Mouse (Mus musculus): ENCODE data around the gene Nfatc2. TPM values are rescaled to one million over a fixed set of nuclear protein-coding genes. Genes with fewer than 3 reads are reported as not detected.

Nfatc2 gene
- polyA plus RNA-seq, 1 experiment from 2014 or later, result 0.54 TPM

GRCm38 (mm10) chr2:168429598-168429997 is 171.9 kb downstream of the Nfatc2 start:
- H3K27ac ChIP-seq (replicated peaks), result no peak overlapping the region
- no peaks in the 10 kb centered on the region for H3K9me3 ChIP-seq (replicated peaks)
- H3K4me3 ChIP-seq, result no peak overlapping the region
- H3K27me3 ChIP-seq (ENCODE audit: low read depth, poor library complexity, severe bottlenecking), result 0 out of 2 replicates have a peak, but pooled peaks cover 5% of the 10 kb centered on the region
- peaks cover 6% of the 10 kb centered on the region; the same call in 1 of the 2 replicates for H3K4me1 ChIP-seq
- H3K36me3 ChIP-seq, result no peaks in the 10 kb centered on the region
- DNase-seq (ENCODE audit: low spot score), result no peak
- 94% methylated on average over 10 of the region's 10 CpGs for WGBS

DNA sequence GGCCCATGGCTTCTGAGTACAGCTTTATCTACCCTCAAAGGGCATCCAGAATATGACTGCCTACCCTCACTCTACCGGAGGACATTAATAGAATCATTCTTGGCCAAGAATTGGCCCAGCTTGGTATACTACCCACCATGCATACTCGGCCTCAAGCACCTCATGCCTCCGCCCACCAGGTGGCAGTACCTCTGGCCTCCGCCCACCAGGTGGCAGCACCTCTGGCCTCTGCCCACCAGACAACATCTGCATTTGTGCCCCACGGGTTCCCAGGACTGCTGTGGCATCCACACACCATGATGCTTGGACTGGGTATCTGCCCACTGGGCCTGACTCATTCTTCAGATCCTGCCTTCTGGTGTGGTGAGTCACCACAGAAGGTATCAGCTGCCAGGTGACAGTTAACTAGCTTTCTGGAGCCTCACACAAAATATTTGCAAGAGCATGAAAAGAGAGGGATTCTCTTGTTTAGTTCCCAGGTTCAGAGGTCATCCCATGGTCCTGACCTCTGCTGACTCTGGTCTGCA is 173.0 kb downstream of the Nfatc2 start:
- Histone ChIP-seq H3K27ac (replicated peaks) (no peak overlapping the region), H3K36me3 (no peaks in the 10 kb centered on the region), H3K4me3 (no peak overlapping the region), H3K27me3 (ENCODE audit: low read depth, poor library complexity, severe bottlenecking) (0 out of 2 replicates have a peak, but pooled peaks cover 5% of the 10 kb centered on the region), H3K4me1 (peaks cover 6% of the 10 kb centered on the region; the same call in 1 of the 2 replicates), H3K9me3 (replicated peaks) (no peaks in the 10 kb centered on the region)
- WGBS, result 89% methylated on average over 5 of the region's 5 CpGs
- no peak for DNase-seq (ENCODE audit: low spot score)

Small RNA genes lying within 50 kb of the gene (microRNA-seq; reads per million reads assigned to microRNA genes)
- gene Mir7004, result not detected

Other genes starting within 250 kb of the Nfatc2 start
- 15.5 and 23.0 TPM in 2 replicates for gene Atp9a, start 140.8 kb upstream of the Nfatc2 start, polyA plus RNA-seq (2016; fragmentation: Nextera tagmentation; extraction: Ambion mirVana)
- 53.9 and 74.3 TPM in 2 replicates for gene Sall4, start 166.3 kb upstream of the Nfatc2 start, polyA plus RNA-seq (2016; fragmentation: Nextera tagmentation; extraction: Ambion mirVana)

Data from midbrain, embryonic 10.5 days (tissue).